Mouse (Mus musculus) cortical plate, adult 2 months (tissue): ENCODE measurements around the gene Atxn7. TPM values are rescaled to one million over a fixed set of nuclear protein-coding genes. Genes with fewer than 3 reads are reported as not detected.
A peak's percentile ranks its signal among the peaks of the same experiment; 100 is the strongest.

Source experiments
- H3K27ac ChIP-seq: fragments of 200-500 bp; 2 replicates; pipeline ENCODE4 v1.5.1; 2012; ENCODE audit warnings: low read length, control low read depth, inconsistent platforms; ENCODE audit not compliant: insufficient read depth
- H3K4me1 ChIP-seq: fragments of 200-500 bp; 2 replicates; pipeline ENCODE4 v1.6.1; 2011; ENCODE audit warnings: low read length; ENCODE audit not compliant: control insufficient read depth, insufficient read depth
- H3K4me3 ChIP-seq: fragments of 200-500 bp; 2 replicates; pipeline ENCODE4 v1.5.1; 2011; ENCODE audit warnings: mild to moderate bottlenecking, low read length, control low read depth; ENCODE audit not compliant: insufficient read depth
- CTCF ChIP-seq: fragments of 200-500 bp; IDR thresholded peaks from 2 replicates; pipeline ENCODE4 v1.5.1; 2011; ENCODE audit warnings: mild to moderate bottlenecking, control low read depth, low read length; ENCODE audit not compliant: insufficient read depth; ENCODE audit errors: extremely low read depth
- POLR2A ChIP-seq: fragments of 200-500 bp; IDR thresholded peaks from 2 replicates; pipeline ENCODE4 v1.6.1; 2011; ENCODE audit warnings: mild to moderate bottlenecking, low read length, control low read depth; ENCODE audit not compliant: insufficient read depth; ENCODE audit errors: extremely low read depth
- polyA plus RNA-seq: library from polyadenylated mRNA; depleted of rRNA; stranded (reverse); fragments of >200 nt; gene quantifications from 2 replicates; pipeline ENCODE4 v1.2.3, GENCODE M21; 2012

Atxn7 gene
- polyA plus RNA-seq, 1 experiment, result 28.5 TPM

DNA sequence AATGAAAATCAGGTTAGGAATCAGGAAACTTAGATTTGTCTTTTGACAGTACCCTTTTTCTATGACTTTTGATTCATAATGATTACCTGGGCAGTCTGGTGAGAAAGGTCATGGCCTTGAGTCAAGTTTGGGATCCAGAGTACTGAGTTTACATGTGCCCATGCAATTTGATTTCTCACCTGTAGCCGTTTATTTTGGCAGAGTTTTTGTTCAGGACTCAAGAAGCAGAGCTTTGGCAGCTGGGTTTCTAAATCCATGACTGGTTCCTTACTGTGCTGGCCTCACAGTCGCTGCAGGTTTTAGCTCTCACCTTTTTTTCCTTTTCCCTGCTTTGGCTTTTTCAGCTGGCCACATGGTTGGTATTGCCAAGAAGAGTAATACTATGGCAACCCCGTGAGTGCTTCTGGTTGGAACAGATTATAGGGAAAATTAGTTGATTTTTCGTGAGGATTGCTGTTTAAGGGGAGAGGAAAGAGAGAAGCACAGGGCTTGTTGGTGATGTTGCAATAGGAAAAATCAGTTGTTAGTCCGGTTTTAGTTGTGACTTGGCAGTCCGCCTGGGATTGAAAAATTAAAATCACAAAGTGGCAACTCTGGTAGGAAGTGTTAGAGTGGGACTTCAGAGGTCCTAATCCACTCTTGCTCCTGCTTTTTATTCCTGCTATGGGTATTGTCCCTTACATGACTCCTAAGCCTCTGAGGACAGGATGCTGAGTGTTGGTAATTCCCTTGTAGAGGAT, 53.6 kb downstream of the Atxn7 start:
- Histone ChIP-seq H3K4me3 (no peak overlapping the region), H3K27ac (no peak overlapping the region), H3K4me1 (peaks cover 3% of the 10 kb centered on the region; the same call in 1 of the 2 replicates)
- no peak for TF ChIP-seq POLR2A
- TF ChIP-seq CTCF, result no peak

- H3K27ac ChIP-seq, result no peak overlapping the region
- H3K4me1 ChIP-seq, result no peaks in the 10 kb centered on the region
- H3K4me3 ChIP-seq, result no peak overlapping the region
- TF ChIP-seq CTCF (peak; percentile 46), POLR2A (no peak)
Observed at GRCm38 (mm10) chr14:14019155-14019894, 58.1 kb downstream of the Atxn7 start.

DNA sequence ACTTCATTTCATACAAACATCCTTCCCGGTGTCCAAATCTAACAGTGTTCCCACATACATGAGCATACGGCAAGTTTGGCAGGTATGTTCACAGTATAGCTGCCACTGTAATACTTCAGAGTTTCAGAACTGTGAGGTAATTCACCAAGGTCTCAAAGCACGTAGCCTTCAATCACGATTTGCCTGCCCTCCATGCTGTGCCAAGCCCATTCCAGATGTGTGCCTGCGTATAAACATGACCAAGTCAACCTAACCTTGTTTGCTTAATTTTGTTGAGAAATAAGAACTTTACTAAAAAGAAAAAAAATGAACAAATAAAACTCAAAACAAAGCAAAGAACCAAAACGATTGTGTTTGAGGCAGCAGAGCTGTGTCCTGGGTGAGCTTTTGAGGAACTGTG, 60.0 kb downstream of the Atxn7 start:
- no peak overlapping the region for H3K4me3 ChIP-seq
- no peaks in the 10 kb centered on the region for H3K4me1 ChIP-seq
- H3K27ac ChIP-seq, result no peak overlapping the region
- no peak for TF ChIP-seq POLR2A

DNA sequence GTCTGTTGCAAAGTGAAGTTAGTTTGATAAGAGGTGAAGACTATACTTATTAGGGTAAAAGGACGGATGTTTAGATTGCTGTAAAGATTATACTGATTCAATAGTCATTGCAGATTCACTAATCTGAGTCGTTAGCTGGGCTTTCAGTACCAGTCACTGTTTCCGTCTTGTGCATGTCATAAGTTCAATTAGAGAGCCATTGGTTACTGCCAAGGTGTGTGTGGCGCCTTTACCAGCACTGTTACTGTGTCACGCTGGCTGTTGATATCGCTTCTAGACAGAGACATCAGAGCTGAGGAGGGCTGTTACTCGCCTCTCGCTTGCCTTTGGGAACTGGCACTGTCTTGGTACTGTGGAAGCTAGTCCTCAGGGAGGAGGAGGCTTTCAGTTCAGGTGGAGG, 64.6 kb downstream of the Atxn7 start:
- H3K4me3 ChIP-seq, result no peak overlapping the region
- peaks cover 2% of the 10 kb centered on the region; the same call in 1 of the 2 replicates for H3K4me1 ChIP-seq
- no peak for TF ChIP-seq POLR2A
- no peak for TF ChIP-seq CTCF
- H3K27ac ChIP-seq, result no peak overlapping the region

- no peak for TF ChIP-seq POLR2A
- no peak for TF ChIP-seq CTCF
- H3K4me3 ChIP-seq, result no peak overlapping the region
- no peak overlapping the region for H3K27ac ChIP-seq
- H3K4me1 ChIP-seq, result peaks cover 2% of the 10 kb centered on the region; the same call in 1 of the 2 replicates
Observed at GRCm38 (mm10) chr14:14030621-14031020, 69.4 kb downstream of the Atxn7 start.

DNA sequence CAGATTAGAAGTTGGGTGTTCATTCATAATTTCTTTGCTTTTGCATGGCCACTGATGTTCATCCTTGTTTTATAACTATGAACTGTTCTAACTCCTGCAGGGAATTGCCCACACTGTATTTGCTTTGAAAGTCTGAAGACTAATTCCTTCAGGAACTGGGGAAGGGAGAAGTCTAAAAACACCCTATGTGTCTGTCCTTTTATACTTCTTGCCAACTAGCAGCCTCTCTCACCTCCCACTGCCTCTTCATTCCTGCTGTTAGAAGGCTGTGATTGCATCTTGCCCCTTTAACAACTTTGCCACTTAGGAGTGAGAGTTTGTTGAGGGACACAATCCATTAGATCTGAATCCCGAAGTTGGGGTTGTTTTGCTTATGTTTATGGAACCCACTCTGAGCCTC, 71.6 kb downstream of the Atxn7 start:
- H3K4me1 ChIP-seq, result peaks cover 2% of the 10 kb centered on the region; the same call in 1 of the 2 replicates

GRCm38 (mm10) chr14:14036352-14036751, 75.1 kb downstream of the Atxn7 start:
- no peak overlapping the region for H3K27ac ChIP-seq

More for the DNA sequence above, 71.6 kb downstream of the Atxn7 start:
- Histone ChIP-seq H3K27ac (no peak overlapping the region), H3K4me3 (no peak overlapping the region)
- TF ChIP-seq POLR2A (no peak), CTCF (no peak)

GRCm38 (mm10) chr14:14038233-14038632, 77.0 kb downstream of the Atxn7 start:
- Histone ChIP-seq H3K4me1 (no peaks in the 10 kb centered on the region), H3K27ac (no peak overlapping the region), H3K4me3 (no peak overlapping the region)
- TF ChIP-seq POLR2A (no peak), CTCF (no peak)

More at GRCm38 (mm10) chr14:14036352-14036751, 75.1 kb downstream of the Atxn7 start:
- TF ChIP-seq CTCF (no peak), POLR2A (no peak)
- Histone ChIP-seq H3K4me1 (no peaks in the 10 kb centered on the region; the same call in 1 of the 2 replicates), H3K4me3 (no peak overlapping the region)

DNA sequence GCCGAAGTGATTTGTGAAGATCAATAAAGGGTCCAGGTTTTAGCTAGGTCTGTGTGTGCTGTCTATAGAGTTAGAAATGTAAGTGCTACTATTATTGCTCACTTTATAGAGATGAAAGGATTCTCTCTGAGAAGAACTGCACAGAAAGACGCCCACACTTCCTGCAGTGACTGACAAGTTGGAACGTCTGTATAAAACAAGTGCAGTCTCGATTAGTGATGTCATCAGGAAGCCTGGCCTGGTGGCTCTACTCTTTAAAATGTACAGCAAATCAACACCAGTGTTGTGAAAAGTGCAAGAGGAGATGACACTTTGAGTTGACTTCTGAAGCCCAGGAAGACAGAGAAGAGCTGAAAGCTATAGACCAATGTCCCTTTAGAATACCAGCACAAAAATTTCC, 81.1 kb downstream of the Atxn7 start:
- TF ChIP-seq CTCF (no peak), POLR2A (no peak)

More for the DNA sequence above, 81.1 kb downstream of the Atxn7 start:
- H3K4me3 ChIP-seq, result no peak overlapping the region
- no peak overlapping the region for H3K27ac ChIP-seq
- H3K4me1 ChIP-seq, result no peaks in the 10 kb centered on the region
